Mouse (Mus musculus) lung, postnatal 0 days (tissue): ENCODE data around the gene Dgkd. TPM values are rescaled to one million over a fixed set of nuclear protein-coding genes. Genes with fewer than 3 reads are reported as not detected.

Experiments
- ATAC-seq: fragments of 200-750 bp; cut with Nextera tagmentation; 2 replicates; pipeline ENCODE4 v1.8.0; 2017; ENCODE audit warnings: moderate library complexity
- DNase-seq: peaks from one replicate; pipeline ENCODE4 v3.0.0-alpha.2; 2016; ENCODE audit warnings: low spot score
- H3K27ac ChIP-seq: fragments of 300-500 bp; sonication (generic); 2 replicates; pipeline ENCODE4 v1.5.1; 2014; ENCODE audit warnings: antibody characterized with exemption, mild to moderate bottlenecking, low read length, mixed read lengths
- H3K27me3 ChIP-seq: fragments of 300-500 bp; sonication (generic); replicated peaks from 2 replicates; pipeline ENCODE4 v1.6.1; 2014; ENCODE audit warnings: low read length, mixed read lengths; ENCODE audit not compliant: insufficient read depth
- H3K36me3 ChIP-seq: fragments of 300-500 bp; sonication (generic); 2 replicates; pipeline ENCODE4 v1.6.1; 2014; ENCODE audit warnings: low read length, mixed read lengths; ENCODE audit not compliant: insufficient read depth
- H3K4me1 ChIP-seq: fragments of 300-500 bp; sonication (generic); 2 replicates; pipeline ENCODE4 v1.6.1; 2014; ENCODE audit warnings: antibody characterized with exemption, low read depth, low read length, mixed read lengths; ENCODE audit not compliant: insufficient read depth
- H3K4me2 ChIP-seq: fragments of 300-500 bp; sonication (generic); replicated peaks from 2 replicates; pipeline ENCODE4 v1.6.1; 2014; ENCODE audit warnings: low read depth, mild to moderate bottlenecking, low read length, moderate library complexity, mixed read lengths
- H3K4me3 ChIP-seq: fragments of 300-500 bp; sonication (generic); 2 replicates; pipeline ENCODE4 v1.5.1; 2014; ENCODE audit warnings: low read depth, low read length
- H3K9ac ChIP-seq: fragments of 300-500 bp; sonication (generic); replicated peaks from 2 replicates; pipeline ENCODE4 v1.6.1; 2014; ENCODE audit warnings: low read depth, mild to moderate bottlenecking
- H3K9me3 ChIP-seq: fragments of 300-500 bp; sonication (generic); 2 replicates; pipeline ENCODE4 v1.6.1; 2016; ENCODE audit warnings: low read length, mixed read lengths
- CTCF ChIP-seq: IDR thresholded peaks from 2 replicates; pipeline ENCODE4 v1.5.1; 2016; ENCODE audit warnings: antibody characterized with exemption, mild to moderate bottlenecking
- EP300 ChIP-seq: IDR thresholded peaks from 2 replicates; pipeline ENCODE4 v1.6.1; 2016; ENCODE audit warnings: antibody characterized with exemption, mild to moderate bottlenecking, control low read depth
- WGBS: fragments of 180-500 bp; shearing (Covaris S2); extraction: QIAGEN DNeasy Blood & Tissue Kit; methylation state at CpG from one replicate; pipeline ENCODE4 v1.1.7; 2014; 5-methylcytosine and 5-hydroxymethylcytosine counted together
- polyA plus RNA-seq: library from polyadenylated mRNA; unstranded; fragments of >200 nt; fragmentation: Nextera tagmentation; extraction: Ambion mirVana; gene quantifications from 2 replicates; pipeline ENCODE4 v1.2.1, GENCODE M21; 2015

The Dgkd gene
- 24.3 and 25.5 TPM in 2 replicates for polyA plus RNA-seq

- Histone ChIP-seq H3K9ac (peak within 1 kb of the TSS; percentile 86), H3K9me3 (no peaks in the 10 kb centered on the region), H3K27me3 (no peaks in the 10 kb centered on the region), H3K36me3 (no peaks in the 10 kb centered on the region), H3K4me2 (peak within 1 kb of the TSS; percentile 92), H3K4me1 (peaks cover 25% of the 10 kb centered on the region; the same call in 1 of the 2 replicates), H3K27ac (peak within 1 kb of the TSS; percentile 81), H3K4me3 (peak within 1 kb of the TSS; percentile 94)
- peak; percentile 88 for DNase-seq
- peak; percentile 98 for ATAC-seq
- WGBS: 3% methylated on average over 30 of the region's 74 CpGs
- TF ChIP-seq EP300: no peak
- peak; percentile 10; the same call in 1 of the 2 replicates for TF ChIP-seq CTCF
Observed at GRCm38 (mm10) chr1:87852892-87853600, at the start of gene Dgkd. Gene Dgkd, plus strand, starts transcription at chr1:87853287.

GRCm38 (mm10) chr1:87803576-87803975 lies 49.5 kb upstream of the Dgkd start, which contains the start of gene Sag:
Gene Sag, plus strand, starts transcription at chr1:87803680.
- WGBS: 73% methylated on average over 6 of the region's 6 CpGs
- ATAC-seq (no peak), DNase-seq (no peak)
- TF ChIP-seq EP300: no peak
- TF ChIP-seq CTCF: no peak
- Histone ChIP-seq H3K4me3 (no peak within 1 kb of the TSS), H3K27me3 (no peaks in the 10 kb centered on the region), H3K27ac (no peak within 1 kb of the TSS), H3K9ac (no peak within 1 kb of the TSS), H3K4me1 (0 out of 2 replicates have a peak, but pooled peaks cover 3% of the 10 kb centered on the region), H3K36me3 (no peaks in the 10 kb centered on the region; the same call in 1 of the 2 replicates), H3K9me3 (no peaks in the 10 kb centered on the region), H3K4me2 (no peak within 1 kb of the TSS)

GRCm38 (mm10) chr1:87807751-87808150 lies 45.3 kb upstream of the Dgkd start:
- Histone ChIP-seq H3K27me3 (no peaks in the 10 kb centered on the region), H3K9ac (no peak overlapping the region), H3K4me3 (no peak overlapping the region), H3K9me3 (no peaks in the 10 kb centered on the region), H3K36me3 (no peaks in the 10 kb centered on the region; the same call in 1 of the 2 replicates), H3K4me1 (0 out of 2 replicates have a peak, but pooled peaks cover 3% of the 10 kb centered on the region), H3K4me2 (no peak overlapping the region), H3K27ac (no peak overlapping the region)
- WGBS: 78% methylated on average over 1 of the region's 1 CpGs
- TF ChIP-seq EP300: no peak
- ATAC-seq (no peak), DNase-seq (no peak)

- H3K36me3 ChIP-seq: no peaks in the 10 kb centered on the region; the same call in 1 of the 2 replicates
- H3K27me3 ChIP-seq: no peaks in the 10 kb centered on the region
- TF ChIP-seq EP300 (no peak), CTCF (no peak)
- H3K27ac ChIP-seq: no peak overlapping the region
- no peaks in the 10 kb centered on the region for H3K9me3 ChIP-seq
- WGBS: 84% methylated on average over 7 of the region's 7 CpGs
- no peak overlapping the region for H3K9ac ChIP-seq
- DNase-seq: no peak
- H3K4me1 ChIP-seq: 0 out of 2 replicates have a peak, but pooled peaks cover 3% of the 10 kb centered on the region
- no peak overlapping the region for H3K4me2 ChIP-seq
- no peak for ATAC-seq
- H3K4me3 ChIP-seq: no peak overlapping the region
Observed at GRCm38 (mm10) chr1:87811391-87811790, 41.7 kb upstream of the Dgkd start.

- Histone ChIP-seq H3K4me1 (no peaks in the 10 kb centered on the region), H3K9ac (no peak overlapping the region), H3K27me3 (no peaks in the 10 kb centered on the region), H3K4me2 (no peak overlapping the region), H3K36me3 (no peaks in the 10 kb centered on the region; the same call in 1 of the 2 replicates), H3K4me3 (no peak overlapping the region), H3K27ac (no peak overlapping the region), H3K9me3 (no peaks in the 10 kb centered on the region)
- no peak for ATAC-seq
- WGBS: 56% methylated on average over 10 of the region's 10 CpGs
- TF ChIP-seq EP300 (no peak), CTCF (no peak)
- no peak for DNase-seq
Observed at GRCm38 (mm10) chr1:87812061-87812460, 41.0 kb upstream of the Dgkd start.

GRCm38 (mm10) chr1:87813155-87813554 lies 39.9 kb upstream of the Dgkd start:
- no peak overlapping the region for H3K27ac ChIP-seq
- H3K27me3 ChIP-seq: no peaks in the 10 kb centered on the region
- no peaks in the 10 kb centered on the region for H3K4me1 ChIP-seq
- H3K9me3 ChIP-seq: no peaks in the 10 kb centered on the region
- WGBS: 73% methylated on average over 6 of the region's 6 CpGs
- ATAC-seq (no peak), DNase-seq (no peak)
- no peaks in the 10 kb centered on the region for H3K36me3 ChIP-seq
- TF ChIP-seq CTCF (no peak), EP300 (no peak)
- no peak overlapping the region for H3K9ac ChIP-seq
- H3K4me2 ChIP-seq: no peak overlapping the region
- H3K4me3 ChIP-seq: no peak overlapping the region
